Mouse (Mus musculus): ENCODE measurements around the gene 1110002E22Rik. TPM values are rescaled to one million over a fixed set of nuclear protein-coding genes. Genes with fewer than 3 reads are reported as not detected.

The 1110002E22Rik gene
- 0.03 and 0.05 TPM in 2 replicates for polyA plus RNA-seq (2015; fragmentation: Nextera tagmentation; extraction: Ambion mirVana)

DNA sequence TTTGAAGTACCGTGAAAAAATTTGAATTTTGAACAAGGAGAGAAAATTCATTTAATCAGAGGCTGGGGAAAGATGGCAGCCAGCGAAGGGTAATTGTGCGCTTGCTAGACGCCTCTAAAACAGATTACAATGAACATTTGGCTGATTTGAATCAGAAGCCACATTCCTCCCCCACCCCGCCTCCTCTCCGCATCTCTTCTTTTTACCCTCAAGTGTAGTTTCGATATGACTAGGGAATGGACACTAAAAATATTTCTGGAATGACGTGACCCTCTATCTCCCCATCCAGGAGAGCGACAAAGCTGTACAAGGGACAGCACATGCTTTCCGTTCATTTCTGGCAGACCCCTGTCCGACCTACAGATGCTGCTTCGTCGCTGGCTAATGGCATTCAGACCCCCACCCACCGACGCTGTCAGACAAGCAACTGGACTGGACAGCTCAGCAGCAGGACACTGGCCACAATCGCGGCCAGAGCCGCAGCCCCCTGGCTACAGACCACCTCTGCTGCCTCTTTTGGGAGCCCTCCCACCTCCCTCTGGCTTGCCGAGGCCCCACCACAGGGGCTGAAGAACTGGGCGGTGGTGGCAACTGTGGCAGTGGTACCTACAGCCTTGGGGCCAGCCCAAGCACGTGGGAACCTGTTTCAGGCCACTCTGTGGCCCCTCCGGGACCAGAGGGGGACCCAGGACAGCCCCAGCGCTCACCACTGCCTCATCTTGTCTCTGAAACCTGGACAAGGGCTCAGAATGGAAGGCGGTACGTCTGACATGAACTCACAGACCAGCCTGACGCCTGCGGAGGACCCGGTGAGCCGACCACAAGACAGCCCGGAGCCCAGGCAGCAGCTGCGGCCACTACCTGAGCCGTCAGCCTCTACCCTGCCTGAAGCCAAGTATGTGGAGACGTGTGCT, at the start of gene 1110002E22Rik:
Gene 1110002E22Rik, plus strand, starts transcription at position 321 of the 914 bp plus-strand sequence.
- Histone ChIP-seq H3K4me2 (replicated peaks) (no peak within 1 kb of the TSS), H3K36me3 (no peaks in the 10 kb centered on the region), H3K27me3 (0 out of 2 replicates have a peak, but pooled peaks cover 3% of the 10 kb centered on the region), H3K9ac (replicated peaks) (no peak within 1 kb of the TSS), H3K4me3 (replicated peaks) (no peak within 1 kb of the TSS), H3K4me1 (replicated peaks) (peaks cover 15% of the 10 kb centered on the region), H3K27ac (no peak within 1 kb of the TSS), H3K9me3 (no peaks in the 10 kb centered on the region)
- 73% methylated on average over 33 of the region's 33 CpGs for WGBS
- peak; percentile 51 for ATAC-seq

DNA sequence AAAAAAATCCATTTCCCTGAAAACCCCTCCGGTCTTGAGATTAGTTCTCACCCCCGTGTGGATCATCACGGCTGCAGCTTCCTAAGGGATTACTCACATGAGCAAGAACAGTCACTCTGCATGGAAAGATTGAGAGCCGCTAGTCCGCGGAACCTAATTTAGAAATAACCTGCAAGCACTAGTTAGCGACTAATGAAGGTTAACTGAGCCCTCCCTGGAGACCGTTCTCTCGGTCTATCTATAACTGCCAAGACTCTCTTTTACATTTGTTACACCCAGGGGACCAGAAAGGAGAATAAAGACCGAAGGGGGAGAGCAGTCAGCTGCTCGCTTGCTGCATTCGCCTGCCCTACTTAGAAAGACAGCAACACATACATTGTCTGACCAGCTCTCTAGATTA, 48.0 kb upstream of the 1110002E22Rik start:
- ATAC-seq, result peak; percentile 56
- Histone ChIP-seq H3K4me2 (replicated peaks) (no peak overlapping the region; the same call in 1 of the 2 replicates), H3K9ac (replicated peaks) (no peak overlapping the region), H3K27ac (no peak overlapping the region), H3K4me3 (replicated peaks) (no peak overlapping the region), H3K4me1 (replicated peaks) (no peaks in the 10 kb centered on the region), H3K27me3 (no peaks in the 10 kb centered on the region), H3K36me3 (no peaks in the 10 kb centered on the region), H3K9me3 (no peaks in the 10 kb centered on the region)
- 67% methylated on average over 12 of the region's 12 CpGs for WGBS

DNA sequence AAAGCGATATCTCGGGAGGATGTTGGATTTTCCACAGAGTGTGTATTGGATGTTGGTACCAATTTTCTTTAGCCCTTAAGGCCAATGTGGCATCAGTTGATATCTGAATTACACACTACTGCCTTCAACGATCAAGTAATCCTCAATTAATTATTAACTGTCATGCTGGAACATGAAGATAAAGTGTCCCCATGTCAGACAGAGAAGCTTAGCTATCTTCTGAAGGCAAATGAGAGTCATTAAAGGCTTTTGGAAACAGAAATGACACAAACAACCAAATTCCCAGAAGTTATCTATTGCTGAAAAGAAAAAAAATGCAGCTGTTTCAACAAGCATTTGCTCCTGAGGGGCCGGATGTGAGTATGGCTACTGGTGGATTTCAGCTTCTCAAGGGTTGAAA, 42.8 kb upstream of the 1110002E22Rik start:
- 80% methylated on average over 4 of the region's 4 CpGs for WGBS
- no peaks in the 10 kb centered on the region for H3K36me3 ChIP-seq
- ATAC-seq, result no peak
- no peak overlapping the region for H3K27ac ChIP-seq
- H3K4me1 ChIP-seq (replicated peaks), result no peaks in the 10 kb centered on the region
- no peak overlapping the region for H3K4me3 ChIP-seq (replicated peaks)
- H3K4me2 ChIP-seq (replicated peaks), result no peak overlapping the region
- no peak overlapping the region for H3K9ac ChIP-seq (replicated peaks)
- H3K27me3 ChIP-seq, result no peaks in the 10 kb centered on the region
- no peaks in the 10 kb centered on the region; the same call in 1 of the 2 replicates for H3K9me3 ChIP-seq

DNA sequence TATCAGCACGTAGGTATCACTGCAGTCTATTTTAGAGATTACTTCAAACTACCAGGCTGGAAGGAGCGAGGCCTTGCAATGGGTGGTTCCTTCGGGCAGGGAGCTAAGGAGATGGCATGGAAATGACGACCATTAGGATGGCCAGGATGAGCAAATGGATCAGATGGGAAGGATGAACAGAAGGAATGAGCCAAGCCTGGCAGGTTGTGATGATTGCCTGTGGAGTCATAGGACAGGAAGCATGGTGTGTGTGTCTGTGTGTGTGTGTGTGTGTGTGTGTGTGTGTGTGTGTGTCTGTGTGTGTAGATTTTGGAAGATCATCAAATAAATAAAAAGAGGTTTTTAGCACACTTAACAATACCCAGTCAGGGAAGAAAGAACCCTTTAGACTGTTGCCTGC, 42.2 kb upstream of the 1110002E22Rik start:
- Histone ChIP-seq H3K36me3 (no peaks in the 10 kb centered on the region), H3K27ac (no peak overlapping the region), H3K4me3 (replicated peaks) (no peak overlapping the region), H3K9ac (replicated peaks) (no peak overlapping the region), H3K27me3 (no peaks in the 10 kb centered on the region), H3K4me1 (replicated peaks) (no peaks in the 10 kb centered on the region), H3K9me3 (no peaks in the 10 kb centered on the region; the same call in 1 of the 2 replicates), H3K4me2 (replicated peaks) (no peak overlapping the region)
- 82% methylated on average over 4 of the region's 4 CpGs for WGBS
- no peak for ATAC-seq

DNA sequence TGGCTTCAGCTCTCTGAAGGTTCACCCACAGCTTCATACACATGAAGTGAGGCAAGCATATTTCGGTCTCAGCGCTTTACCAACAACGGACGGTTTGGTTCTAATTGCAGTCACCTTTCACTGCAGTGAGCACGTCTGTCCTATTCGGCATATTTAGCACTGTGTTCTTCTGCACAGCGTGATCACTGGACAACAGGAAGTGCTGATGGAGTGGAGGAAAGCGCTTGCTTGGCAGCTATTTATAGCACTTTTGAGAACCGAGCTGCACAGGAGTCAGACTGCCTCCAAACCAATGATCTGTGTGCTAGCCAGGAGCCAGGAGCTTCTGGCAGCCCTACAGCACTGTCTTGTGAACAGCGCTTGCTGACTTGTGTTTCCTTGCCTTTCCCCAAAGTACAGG, 38.6 kb upstream of the 1110002E22Rik start:
- Histone ChIP-seq H3K9ac (replicated peaks) (no peak overlapping the region), H3K9me3 (no peaks in the 10 kb centered on the region; the same call in 1 of the 2 replicates), H3K27me3 (no peaks in the 10 kb centered on the region), H3K4me2 (replicated peaks) (no peak overlapping the region), H3K36me3 (no peaks in the 10 kb centered on the region), H3K4me1 (replicated peaks) (no peaks in the 10 kb centered on the region), H3K27ac (no peak overlapping the region), H3K4me3 (replicated peaks) (no peak overlapping the region)
- WGBS, result 91% methylated on average over 10 of the region's 10 CpGs
- ATAC-seq, result no peak

DNA sequence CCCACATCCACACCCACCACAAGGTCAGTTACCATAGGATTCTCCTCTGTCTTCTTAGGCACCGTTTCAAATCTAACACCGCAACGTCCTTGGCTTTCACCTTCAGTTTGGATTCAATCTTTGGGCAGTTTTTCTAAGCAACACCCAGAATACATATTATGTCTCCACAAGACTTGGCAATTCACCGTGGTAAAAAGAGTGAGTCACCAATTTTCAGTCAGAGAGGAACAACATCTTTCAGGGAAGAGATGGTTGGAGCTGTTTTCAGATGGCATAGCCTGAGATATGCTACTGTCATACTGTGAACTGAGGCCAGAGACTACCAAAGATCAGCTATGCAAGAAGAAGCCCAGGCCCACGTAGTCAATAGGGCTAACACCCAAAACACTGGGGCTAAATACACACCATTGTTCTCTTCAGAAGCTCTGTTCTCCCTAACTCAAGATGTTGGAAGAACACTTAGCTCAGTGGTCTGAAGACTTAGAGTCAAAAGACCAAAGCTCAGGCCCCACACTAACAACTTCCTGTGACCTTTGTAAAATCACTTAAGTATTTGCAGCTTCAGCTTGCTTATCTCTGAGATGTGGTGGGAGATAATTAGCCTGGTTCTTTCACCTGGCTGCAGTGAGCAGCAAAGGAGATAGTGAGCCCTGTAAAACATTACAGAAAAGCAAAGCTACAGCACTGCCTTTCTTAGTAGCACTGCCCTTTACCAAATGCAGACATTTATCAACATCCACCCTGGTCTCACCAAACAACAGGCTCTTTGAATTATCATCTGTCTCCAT, 37.1 kb upstream of the 1110002E22Rik start:
- Histone ChIP-seq H3K27ac (no peak overlapping the region), H3K4me1 (replicated peaks) (no peaks in the 10 kb centered on the region), H3K27me3 (no peaks in the 10 kb centered on the region), H3K9ac (replicated peaks) (no peak overlapping the region), H3K4me3 (replicated peaks) (no peak overlapping the region), H3K9me3 (no peaks in the 10 kb centered on the region; the same call in 1 of the 2 replicates), H3K4me2 (replicated peaks) (no peak overlapping the region), H3K36me3 (no peaks in the 10 kb centered on the region)
- WGBS, result 82% methylated on average over 5 of the region's 5 CpGs
- no peak for ATAC-seq

DNA sequence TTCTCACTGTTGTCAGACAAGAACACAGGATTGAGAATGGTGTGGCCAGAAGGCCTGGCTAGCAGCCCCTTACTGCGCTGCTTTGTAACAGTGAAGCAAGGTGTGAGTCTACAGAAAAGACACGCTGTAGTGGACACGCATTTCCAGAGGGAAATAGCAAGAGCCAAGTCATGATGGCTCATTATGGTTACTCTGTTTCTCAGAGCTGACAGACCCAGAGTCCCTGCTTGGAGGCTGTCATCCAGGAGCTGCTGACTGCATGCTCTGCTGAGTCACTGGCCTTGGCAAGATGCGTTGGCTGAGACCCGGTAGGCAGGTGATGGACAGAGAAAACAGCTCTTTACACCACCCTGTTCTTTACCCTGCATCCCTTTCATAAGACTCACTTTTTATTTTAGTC, 35.5 kb upstream of the 1110002E22Rik start:
- no peak for ATAC-seq
- Histone ChIP-seq H3K27ac (no peak overlapping the region), H3K4me3 (replicated peaks) (no peak overlapping the region), H3K4me1 (replicated peaks) (no peaks in the 10 kb centered on the region), H3K4me2 (replicated peaks) (no peak overlapping the region), H3K36me3 (no peaks in the 10 kb centered on the region), H3K9me3 (no peaks in the 10 kb centered on the region), H3K27me3 (no peaks in the 10 kb centered on the region), H3K9ac (replicated peaks) (no peak overlapping the region)
- 90% methylated on average over 5 of the region's 5 CpGs for WGBS

DNA sequence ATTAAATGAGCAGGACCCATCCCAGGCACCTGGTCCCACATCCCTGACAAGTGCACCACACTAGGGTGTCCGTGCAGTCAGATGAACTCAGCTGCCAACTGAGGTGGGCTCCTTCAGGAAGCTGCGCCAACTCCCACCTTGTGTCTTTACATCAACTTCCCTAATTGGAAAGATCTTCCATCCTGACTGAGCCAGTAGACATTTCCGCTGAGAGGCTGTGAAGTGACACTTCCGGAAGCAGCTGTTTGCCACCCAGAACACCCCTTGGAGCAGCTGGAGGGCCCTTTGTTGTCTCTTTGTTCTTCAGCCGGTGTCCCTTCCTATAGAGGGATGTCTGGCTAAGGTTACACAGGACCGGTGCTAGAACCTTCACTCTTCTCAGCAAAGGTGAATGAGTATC, 34.3 kb upstream of the 1110002E22Rik start:
- 88% methylated on average over 6 of the region's 6 CpGs for WGBS
- H3K9me3 ChIP-seq, result no peaks in the 10 kb centered on the region
- ATAC-seq, result no peak
- H3K4me2 ChIP-seq (replicated peaks), result no peak overlapping the region
- H3K4me3 ChIP-seq (replicated peaks), result no peak overlapping the region
- H3K27me3 ChIP-seq, result no peaks in the 10 kb centered on the region
- H3K27ac ChIP-seq, result no peak overlapping the region
- no peak overlapping the region for H3K9ac ChIP-seq (replicated peaks)
- no peaks in the 10 kb centered on the region for H3K4me1 ChIP-seq (replicated peaks)
- H3K36me3 ChIP-seq, result no peaks in the 10 kb centered on the region

DNA sequence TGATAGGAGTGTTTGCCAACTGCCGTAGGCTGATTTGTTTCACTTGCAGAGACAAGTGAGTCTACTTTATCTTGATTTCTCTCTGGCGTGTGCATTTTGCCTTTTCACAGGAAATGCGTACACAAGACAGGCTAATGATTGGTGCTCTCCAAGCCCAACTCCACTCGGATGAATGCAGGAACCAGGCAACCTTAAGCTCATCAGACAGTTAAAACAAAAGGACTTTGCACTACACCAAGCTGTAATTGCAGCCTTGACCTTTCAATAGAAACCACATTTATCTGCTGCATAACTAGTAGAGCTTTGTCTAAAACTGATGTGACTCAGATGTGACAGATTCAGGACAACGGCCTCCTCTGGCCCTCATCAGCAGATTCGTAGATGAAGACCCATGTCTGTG, 30.9 kb upstream of the 1110002E22Rik start:
- H3K4me2 ChIP-seq (replicated peaks), result no peak overlapping the region
- H3K27ac ChIP-seq, result no peak overlapping the region
- H3K4me1 ChIP-seq (replicated peaks), result no peaks in the 10 kb centered on the region
- no peak overlapping the region for H3K9ac ChIP-seq (replicated peaks)
- H3K9me3 ChIP-seq, result no peaks in the 10 kb centered on the region
- no peaks in the 10 kb centered on the region for H3K27me3 ChIP-seq
- no peaks in the 10 kb centered on the region for H3K36me3 ChIP-seq
- no peak for ATAC-seq
- no peak overlapping the region for H3K4me3 ChIP-seq (replicated peaks)
- WGBS, result 91% methylated on average over 6 of the region's 6 CpGs

DNA sequence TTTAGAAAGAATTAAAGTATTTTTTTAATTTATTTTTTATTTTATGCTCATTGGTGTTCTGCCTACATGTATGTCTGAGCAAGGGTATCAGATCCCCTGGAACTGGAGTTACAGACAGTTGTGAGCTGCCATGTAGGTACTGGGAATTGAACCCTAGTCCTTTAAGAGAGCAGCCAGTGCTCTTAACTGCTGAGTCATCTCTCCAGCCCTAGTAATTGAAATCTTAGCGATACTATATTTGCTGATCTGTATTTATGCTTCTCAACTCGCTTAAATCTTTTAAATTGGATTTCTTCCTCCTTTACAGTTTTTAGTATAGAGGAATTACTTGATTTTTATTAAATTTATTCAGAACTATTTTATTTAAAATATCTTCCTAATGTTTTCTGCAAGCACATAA, 23.9 kb upstream of the 1110002E22Rik start:
- Histone ChIP-seq H3K4me1 (replicated peaks) (no peaks in the 10 kb centered on the region), H3K4me3 (replicated peaks) (no peak overlapping the region), H3K4me2 (replicated peaks) (no peak overlapping the region), H3K9ac (replicated peaks) (no peak overlapping the region), H3K27me3 (no peaks in the 10 kb centered on the region), H3K36me3 (no peaks in the 10 kb centered on the region), H3K27ac (no peak overlapping the region), H3K9me3 (no peaks in the 10 kb centered on the region)
- ATAC-seq, result no peak
- 87% methylated on average over 2 of the region's 2 CpGs for WGBS

DNA sequence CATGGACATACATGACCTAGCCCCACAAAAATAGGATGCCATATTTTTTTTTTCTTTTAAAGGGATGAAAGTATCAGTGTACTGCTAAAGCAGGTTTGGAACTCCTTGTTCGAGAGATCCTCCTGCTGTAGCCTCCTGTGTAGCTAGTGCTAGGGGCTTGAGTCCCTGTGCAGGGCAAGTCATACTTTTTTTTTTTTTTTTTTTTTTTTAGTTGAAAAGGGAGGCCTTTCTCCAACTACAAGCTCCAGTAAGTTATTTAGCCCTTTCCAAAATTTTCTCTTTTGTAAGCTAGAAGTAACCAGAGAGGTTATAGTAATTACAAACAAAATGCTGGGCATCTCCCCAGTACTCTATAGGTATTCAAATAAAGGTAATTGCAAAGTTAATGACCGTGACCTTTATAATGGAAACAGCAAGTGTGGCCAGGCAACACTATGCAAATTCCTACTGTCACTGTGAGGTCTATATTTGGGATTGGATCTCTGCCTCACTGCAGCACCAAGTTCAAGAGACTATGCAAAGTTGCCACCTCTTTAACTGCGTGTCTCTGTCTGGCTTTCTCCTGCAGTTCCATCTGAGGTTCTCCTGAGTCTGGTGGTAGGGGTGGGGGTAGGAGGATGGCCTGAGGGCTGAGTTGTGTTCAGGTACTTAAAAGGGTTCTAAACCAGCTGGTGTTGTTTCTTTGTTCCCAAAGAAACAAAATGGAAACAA, 23.1 kb upstream of the 1110002E22Rik start:
- 62% methylated on average over 3 of the region's 3 CpGs for WGBS
- Histone ChIP-seq H3K9ac (replicated peaks) (no peak overlapping the region), H3K4me1 (replicated peaks) (no peaks in the 10 kb centered on the region), H3K4me2 (replicated peaks) (no peak overlapping the region), H3K36me3 (no peaks in the 10 kb centered on the region), H3K9me3 (no peaks in the 10 kb centered on the region), H3K27me3 (no peaks in the 10 kb centered on the region), H3K4me3 (replicated peaks) (no peak overlapping the region), H3K27ac (no peak overlapping the region)
- ATAC-seq, result no peak

DNA sequence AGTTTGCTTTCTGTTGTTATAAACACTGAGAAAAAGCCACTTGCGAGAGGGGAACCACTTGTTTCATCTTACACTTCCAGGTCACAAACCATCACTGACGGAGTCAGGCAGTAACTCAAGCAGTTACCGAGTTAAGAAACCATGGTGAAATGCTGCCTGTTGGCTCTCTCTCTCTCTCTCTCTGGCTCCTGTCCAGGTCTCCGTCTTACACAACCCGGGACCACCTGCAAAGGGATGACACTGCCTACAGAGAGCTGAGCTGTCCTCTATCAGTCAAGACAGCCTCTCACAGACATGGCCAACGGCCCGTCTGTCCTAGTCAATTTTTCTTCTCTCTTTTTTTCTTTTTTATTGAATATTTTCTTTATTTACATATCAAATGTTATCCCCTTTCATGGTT, 21.5 kb upstream of the 1110002E22Rik start:
- ATAC-seq, result no peak
- Histone ChIP-seq H3K4me3 (replicated peaks) (no peak overlapping the region), H3K4me2 (replicated peaks) (no peak overlapping the region), H3K27me3 (no peaks in the 10 kb centered on the region), H3K4me1 (replicated peaks) (no peaks in the 10 kb centered on the region), H3K9ac (replicated peaks) (no peak overlapping the region), H3K36me3 (no peaks in the 10 kb centered on the region), H3K27ac (no peak overlapping the region), H3K9me3 (no peaks in the 10 kb centered on the region)
- WGBS, result 81% methylated on average over 7 of the region's 7 CpGs
